Mouse (Mus musculus): ENCODE measurements around the gene Alg12. TPM values are rescaled to one million over a fixed set of nuclear protein-coding genes. Genes with fewer than 3 reads are reported as not detected.
A peak's percentile ranks its signal among the peaks of the same experiment; 100 is the strongest.

The Alg12 gene
- polyA plus RNA-seq (2014; fragmentation: Nextera tagmentation; extraction: Ambion mirVana): 11.8 and 12.2 TPM in 2 replicates

- ATAC-seq (ENCODE audit: low read depth): peak; percentile 99
- Histone ChIP-seq H3K27ac (replicated peaks; ENCODE audit: low read depth, low read length) (peak within 1 kb of the TSS; percentile 71), H3K27me3 (replicated peaks; ENCODE audit: control insufficient read depth, insufficient read depth, low read length) (no peaks in the 10 kb centered on the region), H3K4me1 (ENCODE audit: control insufficient read depth, insufficient read depth, low read length) (peaks cover 13% of the 10 kb centered on the region), H3K4me2 (ENCODE audit: low read depth, low read length) (peak within 1 kb of the TSS; percentile 82), H3K36me3 (ENCODE audit: control insufficient read depth, insufficient read depth, low read length) (peaks cover 45% of the 10 kb centered on the region), H3K9ac (ENCODE audit: low read depth, low read length) (peak within 1 kb of the TSS; percentile 89), H3K9me3 (ENCODE audit: control insufficient read depth, low read length) (no peaks in the 10 kb centered on the region), H3K4me3 (ENCODE audit: low read depth, low read length) (peak within 1 kb of the TSS; percentile 94)
- peak; percentile 100 for DNase-seq (ENCODE audit: low spot score)
- under 1% methylated on average over 66 of the region's 88 CpGs for WGBS
These were observed at the start of gene Alg12, which contains the start of gene Creld2 for GRCm38 (mm10) chr15:88819026-88819905. Alg12 (minus strand) TSS chr15:88819318. Creld2 (plus strand) TSS chr15:88819646.

DNA sequence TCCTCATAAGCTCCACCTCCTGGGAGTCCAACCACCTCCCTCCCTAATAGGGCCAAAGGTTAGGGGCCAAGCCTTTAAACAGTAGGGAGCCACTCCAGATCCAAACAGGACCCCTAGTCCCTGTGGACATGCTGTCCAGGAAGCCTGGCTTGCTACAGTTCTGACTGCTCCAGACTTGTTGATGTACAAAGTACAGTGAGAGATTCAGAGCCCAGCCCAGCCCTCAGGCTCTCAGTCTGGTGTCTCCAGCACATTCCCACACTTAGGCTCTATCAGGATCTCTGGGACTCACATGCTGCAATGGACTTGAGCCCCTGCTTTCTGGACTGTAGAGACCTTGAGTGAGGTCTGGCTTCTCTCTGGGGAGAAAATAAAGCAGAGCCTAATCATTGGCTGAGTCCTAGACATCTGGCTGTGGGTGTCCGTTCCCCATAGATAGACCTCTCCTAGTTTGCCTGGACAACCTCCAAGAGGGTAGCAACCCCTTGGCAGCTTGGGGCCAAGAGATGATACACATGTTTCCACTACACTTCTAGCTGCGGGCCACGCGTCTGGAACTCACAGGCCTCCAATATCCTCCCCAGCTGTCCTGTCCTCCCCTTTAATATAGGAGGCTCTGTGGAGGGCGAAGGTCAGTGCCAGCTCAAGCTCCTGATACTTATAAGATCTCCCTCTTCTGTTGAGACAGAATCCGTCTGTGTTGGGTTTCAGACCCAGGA is 49.1 kb upstream of the Alg12 start:
- Histone ChIP-seq H3K27me3 (replicated peaks; ENCODE audit: control insufficient read depth, insufficient read depth, low read length) (no peaks in the 10 kb centered on the region), H3K4me2 (ENCODE audit: low read depth, low read length) (no peak overlapping the region), H3K27ac (replicated peaks; ENCODE audit: low read depth, low read length) (no peak overlapping the region; the same call in 1 of the 2 replicates), H3K4me3 (ENCODE audit: low read depth, low read length) (no peak overlapping the region), H3K4me1 (ENCODE audit: control insufficient read depth, insufficient read depth, low read length) (peaks cover 9% of the 10 kb centered on the region), H3K9me3 (ENCODE audit: control insufficient read depth, low read length) (no peaks in the 10 kb centered on the region), H3K9ac (ENCODE audit: low read depth, low read length) (no peak overlapping the region), H3K36me3 (ENCODE audit: control insufficient read depth, insufficient read depth, low read length) (peaks cover 25% of the 10 kb centered on the region)
- 70% methylated on average over 6 of the region's 6 CpGs for WGBS
- no peak for DNase-seq (ENCODE audit: low spot score)
- no peak for ATAC-seq (ENCODE audit: low read depth)

DNA sequence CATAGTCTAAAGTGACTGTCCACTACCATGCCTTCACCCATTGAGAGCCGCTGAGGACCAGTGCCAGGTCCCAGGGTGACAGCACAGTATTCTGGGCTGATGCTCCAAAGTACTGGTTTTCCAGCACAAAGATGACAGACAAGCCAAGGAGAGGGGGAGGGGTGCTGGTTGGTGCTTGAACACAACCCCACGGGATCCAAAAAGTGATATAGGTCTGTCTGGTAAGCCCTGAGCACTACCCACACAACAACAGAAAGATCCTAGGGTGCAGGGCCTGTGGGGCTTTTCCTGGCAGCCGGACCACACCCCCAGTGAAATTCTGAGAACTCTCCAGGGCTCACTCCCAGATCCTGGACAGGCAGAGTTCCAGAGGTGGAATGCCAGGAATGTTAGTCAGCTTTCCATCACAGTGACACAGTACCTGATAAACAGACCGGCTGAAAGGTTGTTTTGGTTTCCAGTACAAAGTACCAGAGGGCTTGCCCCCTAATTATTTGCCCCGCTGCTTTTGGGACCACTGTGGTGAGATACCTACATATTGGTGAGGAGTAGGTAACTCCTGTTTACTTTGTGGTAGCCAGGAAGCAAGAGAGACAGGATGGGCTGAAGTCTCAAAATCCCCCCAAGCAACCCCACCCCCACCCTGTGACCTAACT is 48.4 kb upstream of the Alg12 start:
- Histone ChIP-seq H3K27ac (replicated peaks; ENCODE audit: low read depth, low read length) (no peak overlapping the region), H3K9ac (ENCODE audit: low read depth, low read length) (no peak overlapping the region), H3K4me3 (ENCODE audit: low read depth, low read length) (no peak overlapping the region), H3K4me1 (ENCODE audit: control insufficient read depth, insufficient read depth, low read length) (peaks cover 9% of the 10 kb centered on the region), H3K4me2 (ENCODE audit: low read depth, low read length) (no peak overlapping the region), H3K9me3 (ENCODE audit: control insufficient read depth, low read length) (no peaks in the 10 kb centered on the region), H3K36me3 (ENCODE audit: control insufficient read depth, insufficient read depth, low read length) (peaks cover 25% of the 10 kb centered on the region), H3K27me3 (replicated peaks; ENCODE audit: control insufficient read depth, insufficient read depth, low read length) (no peaks in the 10 kb centered on the region)
- ATAC-seq (ENCODE audit: low read depth) (no peak), DNase-seq (ENCODE audit: low spot score) (no peak)
- WGBS: 16% methylated on average over 5 of the region's 5 CpGs

DNA sequence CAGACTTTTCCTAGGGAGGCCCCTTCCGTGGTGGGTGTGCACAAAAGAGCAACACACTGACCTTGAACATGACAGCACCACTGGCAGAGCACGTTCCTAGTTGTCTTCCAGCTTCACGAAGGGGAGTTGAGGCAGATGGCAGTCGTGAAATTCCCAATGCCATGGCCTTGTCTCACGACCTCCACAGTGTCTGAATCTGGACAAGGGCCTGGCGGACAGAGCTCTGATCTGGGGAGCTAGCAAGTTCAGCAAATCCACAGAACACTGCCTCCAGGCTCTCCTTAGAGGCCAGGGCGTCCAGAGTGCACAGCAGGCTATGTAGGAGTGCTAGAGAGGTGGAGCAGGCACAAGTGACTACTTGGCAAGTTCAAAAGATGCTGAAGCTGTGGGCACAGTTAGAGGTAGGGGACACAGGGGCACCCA is 47.8 kb upstream of the Alg12 start:
- Histone ChIP-seq H3K27ac (replicated peaks; ENCODE audit: low read depth, low read length) (no peak overlapping the region), H3K36me3 (ENCODE audit: control insufficient read depth, insufficient read depth, low read length) (peaks cover 25% of the 10 kb centered on the region), H3K4me1 (ENCODE audit: control insufficient read depth, insufficient read depth, low read length) (peaks cover 9% of the 10 kb centered on the region), H3K4me2 (ENCODE audit: low read depth, low read length) (no peak overlapping the region), H3K9ac (ENCODE audit: low read depth, low read length) (no peak overlapping the region), H3K9me3 (ENCODE audit: control insufficient read depth, low read length) (no peaks in the 10 kb centered on the region), H3K27me3 (replicated peaks; ENCODE audit: control insufficient read depth, insufficient read depth, low read length) (no peaks in the 10 kb centered on the region), H3K4me3 (ENCODE audit: low read depth, low read length) (no peak overlapping the region)
- DNase-seq (ENCODE audit: low spot score): no peak
- ATAC-seq (ENCODE audit: low read depth): no peak
- 37% methylated on average over 7 of the region's 7 CpGs for WGBS

DNA sequence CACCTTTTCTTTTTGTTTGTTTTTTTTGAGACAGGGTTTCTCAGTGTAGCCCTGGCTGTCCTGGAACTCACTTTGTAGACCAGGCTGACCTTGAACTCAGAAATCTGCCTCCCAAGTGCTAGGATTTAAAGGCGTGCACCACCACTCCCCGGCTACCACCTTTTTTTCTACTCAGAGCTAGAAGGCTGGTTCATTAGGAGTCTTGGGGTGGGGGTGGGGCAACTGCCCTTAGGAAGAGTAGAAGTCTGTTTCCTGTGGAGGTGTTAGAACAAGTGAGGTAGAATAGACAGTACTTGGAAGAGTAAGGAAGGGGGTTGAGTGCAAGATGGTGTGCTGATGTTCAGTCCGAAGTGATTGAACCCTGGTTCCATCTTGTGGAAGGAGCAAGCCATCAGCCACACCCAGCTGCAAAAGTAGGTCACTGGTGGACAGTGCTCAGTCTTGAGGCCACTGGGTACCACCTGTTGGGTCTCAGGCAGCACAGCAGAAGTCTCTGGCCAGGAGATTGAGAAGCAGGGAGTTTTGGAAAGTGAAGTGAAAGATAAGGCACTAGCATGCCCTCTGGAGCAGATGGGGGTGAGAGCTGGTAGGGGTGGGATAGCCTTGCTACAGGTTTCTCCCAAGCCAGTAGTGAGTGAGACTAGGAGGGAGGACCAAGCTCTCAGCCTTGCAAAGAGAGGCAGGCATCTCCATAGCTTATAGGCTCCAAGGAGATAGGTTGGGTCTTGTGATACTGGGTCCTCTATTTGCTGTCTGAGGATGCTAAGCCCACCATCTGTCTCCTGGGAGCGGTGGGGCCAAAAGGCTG is 47.0 kb upstream of the Alg12 start:
- DNase-seq (ENCODE audit: low spot score) (no peak), ATAC-seq (ENCODE audit: low read depth) (no peak)
- H3K27me3 ChIP-seq (replicated peaks; ENCODE audit: control insufficient read depth, insufficient read depth, low read length): no peaks in the 10 kb centered on the region
- peaks cover 25% of the 10 kb centered on the region for H3K36me3 ChIP-seq (ENCODE audit: control insufficient read depth, insufficient read depth, low read length)
- peaks cover 9% of the 10 kb centered on the region for H3K4me1 ChIP-seq (ENCODE audit: control insufficient read depth, insufficient read depth, low read length)
- H3K9me3 ChIP-seq (ENCODE audit: control insufficient read depth, low read length): no peaks in the 10 kb centered on the region
- H3K4me2 ChIP-seq (ENCODE audit: low read depth, low read length): no peak overlapping the region
- H3K27ac ChIP-seq (replicated peaks; ENCODE audit: low read depth, low read length): no peak overlapping the region
- WGBS: 78% methylated on average over 4 of the region's 4 CpGs
- no peak overlapping the region for H3K9ac ChIP-seq (ENCODE audit: low read depth, low read length)
- no peak overlapping the region for H3K4me3 ChIP-seq (ENCODE audit: low read depth, low read length)

DNA sequence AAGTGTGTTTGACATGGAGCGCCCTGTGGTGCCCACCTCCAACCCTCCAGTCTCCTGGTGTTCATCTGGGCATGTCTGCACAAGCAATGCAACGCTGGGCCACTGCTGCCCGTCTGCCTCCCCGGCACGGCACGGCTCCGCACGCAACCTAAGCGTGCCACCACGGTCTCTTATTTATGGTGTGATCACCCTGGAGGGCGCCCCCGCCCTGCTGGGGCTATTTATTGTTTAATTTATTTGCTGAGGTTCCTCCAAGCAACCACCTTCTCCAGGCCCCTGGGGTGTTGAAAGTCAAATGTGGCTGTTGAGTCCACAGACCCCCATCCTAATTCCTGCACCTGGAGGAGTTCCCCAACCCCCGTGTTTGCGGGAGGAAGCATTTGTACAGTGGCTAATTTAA is 45.9 kb upstream of the Alg12 start:
- Histone ChIP-seq H3K4me2 (ENCODE audit: low read depth, low read length) (peak overlapping the region; percentile 95), H3K4me3 (ENCODE audit: low read depth, low read length) (peak overlapping the region; percentile 91), H3K9ac (ENCODE audit: low read depth, low read length) (0 out of 2 replicates have a peak overlapping the region, but pooled peaks have one; percentile 89), H3K4me1 (ENCODE audit: control insufficient read depth, insufficient read depth, low read length) (peaks cover 9% of the 10 kb centered on the region), H3K9me3 (ENCODE audit: control insufficient read depth, low read length) (no peaks in the 10 kb centered on the region), H3K27ac (replicated peaks; ENCODE audit: low read depth, low read length) (no peak overlapping the region), H3K36me3 (ENCODE audit: control insufficient read depth, insufficient read depth, low read length) (peaks cover 25% of the 10 kb centered on the region), H3K27me3 (replicated peaks; ENCODE audit: control insufficient read depth, insufficient read depth, low read length) (no peaks in the 10 kb centered on the region)
- no peak for DNase-seq (ENCODE audit: low spot score)
- no peak for ATAC-seq (ENCODE audit: low read depth)
- WGBS: 64% methylated on average over 14 of the region's 14 CpGs

GRCm38 (mm10) chr15:88864270-88865030 is 45.3 kb upstream of the Alg12 start:
- Histone ChIP-seq H3K27me3 (replicated peaks; ENCODE audit: control insufficient read depth, insufficient read depth, low read length) (no peaks in the 10 kb centered on the region), H3K9ac (ENCODE audit: low read depth, low read length) (peak overlapping the region; percentile 89), H3K36me3 (ENCODE audit: control insufficient read depth, insufficient read depth, low read length) (peaks cover 25% of the 10 kb centered on the region), H3K4me2 (ENCODE audit: low read depth, low read length) (peak overlapping the region; percentile 95), H3K9me3 (ENCODE audit: control insufficient read depth, low read length) (no peaks in the 10 kb centered on the region), H3K4me3 (ENCODE audit: low read depth, low read length) (peak overlapping the region; percentile 91), H3K4me1 (ENCODE audit: control insufficient read depth, insufficient read depth, low read length) (peaks cover 9% of the 10 kb centered on the region), H3K27ac (replicated peaks; ENCODE audit: low read depth, low read length) (peak overlapping the region; percentile 53)
- DNase-seq (ENCODE audit: low spot score): no peak
- WGBS: 16% methylated on average over 21 of the region's 22 CpGs
- ATAC-seq (ENCODE audit: low read depth): no peak; the same call in 1 of the 2 replicates

Data from embryonic facial prominence, embryonic 14.5 days (tissue).